In genomic region chr8:9771606-9772518, GRCm38 (mm10) we compare ENCODE assay signal across 9 mouse cellular contexts. TPM values are rescaled to one million over a fixed set of nuclear protein-coding genes. Genes with fewer than 3 reads are reported as not detected.
DNase-seq lines count a peak whose midpoint lies in the region; ATAC-seq and TF ChIP-seq lines count a peak whose summit lies in the region.
"Had no signal": no experiment of that assay in that cellular context is flagged by ENCODE, and none has a peak within 500 bp of the region (broad histone marks: within the 10 kb centered on the region; RNA-seq: fewer than 3 reads in every experiment).

No protein-coding gene starts in this region.

- H3K9ac ChIP-seq in hindbrain, postnatal 0 days (replicated peaks; ENCODE audit: low read length) = peak overlapping the region; percentile 79
- 0 out of 2 replicates have a peak overlapping the region, but pooled peaks have one; percentile 10 for H3K9ac ChIP-seq in limb, embryonic 15.5 days

- no peaks in the 10 kb centered on the region for H3K27me3 ChIP-seq in hindbrain, postnatal 0 days (ENCODE audit: insufficient read depth, low read length)
- peaks cover 58% of the 10 kb centered on the region for H3K27me3 ChIP-seq in limb, embryonic 15.5 days

- peak; percentile 53 for ATAC-seq in hindbrain, postnatal 0 days
- no peak for ATAC-seq in limb, embryonic 15.5 days (ENCODE audit: insufficient number of reproducible peaks, low FRiP score, low TSS enrichment, low read depth)

- 1% methylated on average over 47 of the region's 55 CpGs for WGBS in hindbrain, postnatal 0 days
- WGBS in limb, embryonic 15.5 days = under 1% methylated on average over 50 of the region's 55 CpGs

- peak overlapping the region; percentile 88 for H3K4me2 ChIP-seq in hindbrain, postnatal 0 days (ENCODE audit: low read depth, low read length)
- H3K4me2 ChIP-seq in limb, embryonic 15.5 days = peak overlapping the region; percentile 82

- peak overlapping the region; percentile 88 for H3K27ac ChIP-seq in hindbrain, postnatal 0 days
- H3K27ac ChIP-seq in limb, embryonic 15.5 days = no peak overlapping the region

- H3K4me3 ChIP-seq in hindbrain, postnatal 0 days (ENCODE audit: low read length) = peak overlapping the region; percentile 65
- peak overlapping the region; percentile 46 for H3K4me3 ChIP-seq in limb, embryonic 15.5 days
- H3K4me3 ChIP-seq: myocyte had no signal

- TF ChIP-seq CTCF in hindbrain, postnatal 0 days (IDR thresholded peaks at IDR 0.05; ENCODE audit: low read depth) = no peak; the same call in 1 of the 2 replicates

- no peaks in the 10 kb centered on the region for H3K4me1 ChIP-seq in hindbrain, postnatal 0 days (ENCODE audit: insufficient read depth, low read length)
- H3K4me1 ChIP-seq in limb, embryonic 15.5 days = peaks cover 20% of the 10 kb centered on the region

- H3K9me3 ChIP-seq in hindbrain, postnatal 0 days (ENCODE audit: low read length) = no peaks in the 10 kb centered on the region
- no peaks in the 10 kb centered on the region for H3K9me3 ChIP-seq in limb, embryonic 15.5 days

- no peaks in the 10 kb centered on the region for H3K36me3 ChIP-seq in hindbrain, postnatal 0 days (ENCODE audit: insufficient read depth, low read length)
- no peaks in the 10 kb centered on the region for H3K36me3 ChIP-seq in limb, embryonic 15.5 days

- DNase-seq in kidney, postnatal 4 days = peak; percentile 6 to 10
- DNase-seq in kidney, postnatal 14 days = no peak
- DNase-seq in embryo, embryonic 9.5 days (ENCODE audit: extremely low spot score) = peak; percentile 41
- DNase-seq in hindbrain, postnatal 0 days (ENCODE audit: low spot score) = peak; percentile 63
- DNase-seq in right cerebral cortex, postnatal 14 days = peak; percentile 50
- no peak for DNase-seq in thymus, postnatal 36 days
- no peak for DNase-seq in adrenal gland, postnatal 36 days

RNA-seq across cellular contexts. Expression of gene Fam155a, which starts 0.9 kb away (rescaled TPM):
- total RNA-seq in hindbrain, postnatal 0 days (2014; rRNA removed) = 110 and 117 TPM in 2 replicates
- polyA plus RNA-seq in hindbrain, postnatal 0 days (2015; fragmentation: Nextera tagmentation; extraction: Ambion mirVana) = 34.0 and 39.0 TPM in 2 replicates
- 0.81 and 1.3 TPM in 2 replicates for polyA plus RNA-seq in limb, embryonic 15.5 days (2015; fragmentation: Nextera tagmentation; extraction: Ambion mirVana)
- 1 to 10 TPM; 3.9 to 5.1 TPM for total RNA-seq in adrenal gland, postnatal 36 days (2021)
- polyA plus RNA-seq: myocyte had no signal

Comparison
In these comparisons a context has a peak if more than half of its experiments do, and no peak if none do; other contexts are left out.
1. DNase-seq: peak in kidney, postnatal 4 days (2 of 2), embryo, embryonic 9.5 days (single experiment), hindbrain, postnatal 0 days (single experiment) and right cerebral cortex, postnatal 14 days (single experiment); none in kidney, postnatal 14 days (single experiment), thymus, postnatal 36 days (0 of 2) and adrenal gland, postnatal 36 days (0 of 2).
2. RNA of gene Fam155a, which starts 0.9 kb away (total RNA-seq): 110 to 117 TPM in hindbrain, postnatal 0 days; 3.9 to 5.1 TPM in adrenal gland, postnatal 36 days; every median in the first group is over 10 times any median in the second.